Mouse (Mus musculus) olfactory bulb, adult 2 months (tissue): ENCODE data around the gene Barx1.

Source experiments
- CTCF ChIP-seq: fragments of 200-500 bp; IDR thresholded peaks from 2 replicates; pipeline ENCODE4 v1.5.1; 2012; ENCODE audit warnings: low read depth, mild to moderate bottlenecking, low read length, moderate library complexity; ENCODE audit not compliant: insufficient read depth
- POLR2A ChIP-seq: fragments of 200-500 bp; IDR thresholded peaks from 2 replicates; pipeline ENCODE4 v1.6.1; 2012; ENCODE audit warnings: mild to moderate bottlenecking, low read depth, low read length, moderate library complexity; ENCODE audit not compliant: insufficient read depth

DNA sequence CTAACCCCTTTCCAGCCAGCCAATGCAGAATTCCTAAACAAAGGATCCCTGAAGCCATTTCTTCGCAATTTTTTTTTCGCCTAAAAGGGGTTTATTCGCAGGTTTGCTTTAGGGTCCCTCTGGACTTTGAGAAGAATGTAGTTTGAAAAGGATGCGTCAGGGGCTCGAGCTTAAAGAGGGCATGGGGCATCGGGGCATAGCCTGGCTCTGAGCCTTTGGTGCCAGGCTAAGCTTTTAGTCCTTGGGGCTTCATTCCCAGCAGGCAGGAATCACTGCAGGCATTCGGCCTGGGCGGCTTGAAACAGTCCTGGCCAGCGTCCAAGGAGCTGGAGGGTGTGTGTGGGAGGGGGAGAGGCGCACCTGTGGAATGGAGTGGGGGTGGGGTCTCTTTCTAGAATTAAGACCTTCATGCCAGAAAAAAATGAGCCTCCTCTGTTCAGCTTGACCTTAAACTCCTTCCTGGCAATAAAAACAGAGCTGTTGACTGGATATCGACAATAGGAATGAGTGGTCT lies 2.5 kb upstream of the Barx1 start:
- TF ChIP-seq CTCF (no peak), POLR2A (no peak)
